Mouse (Mus musculus): Measurements from ENCODE around the gene Pkd2.
A peak's percentile ranks its signal among the peaks of the same experiment; 100 is the strongest.

Pkd2 gene

GRCm38 (mm10) chr5:104465731-104466130 is 6.5 kb downstream of the Pkd2 start:
- DNase-seq (ENCODE audit: low read depth) = no peak

DNA sequence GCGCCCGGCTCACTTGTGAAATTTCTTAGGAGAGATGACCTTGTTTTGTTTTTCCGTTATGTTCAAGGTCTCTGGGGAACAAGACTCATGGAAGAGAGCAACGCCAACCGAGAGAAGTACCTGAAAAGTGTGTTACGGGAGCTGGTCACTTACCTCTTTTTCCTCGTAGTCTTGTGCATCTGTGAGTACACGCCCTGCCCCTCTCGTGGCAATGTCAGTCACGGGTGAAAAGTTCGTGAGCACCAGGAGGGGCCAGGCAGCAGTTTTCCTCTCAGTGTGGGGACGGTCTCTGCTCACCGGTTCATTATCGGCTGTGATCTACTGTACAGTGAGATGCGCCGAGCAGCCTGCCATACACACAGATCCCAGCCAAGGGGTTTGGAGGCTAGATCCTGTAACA is 7.6 kb downstream of the Pkd2 start:
- DNase-seq (ENCODE audit: low read depth) = no peak

GRCm38 (mm10) chr5:104468586-104468985 is 9.3 kb downstream of the Pkd2 start:
- no peak for DNase-seq (ENCODE audit: low read depth)

DNA sequence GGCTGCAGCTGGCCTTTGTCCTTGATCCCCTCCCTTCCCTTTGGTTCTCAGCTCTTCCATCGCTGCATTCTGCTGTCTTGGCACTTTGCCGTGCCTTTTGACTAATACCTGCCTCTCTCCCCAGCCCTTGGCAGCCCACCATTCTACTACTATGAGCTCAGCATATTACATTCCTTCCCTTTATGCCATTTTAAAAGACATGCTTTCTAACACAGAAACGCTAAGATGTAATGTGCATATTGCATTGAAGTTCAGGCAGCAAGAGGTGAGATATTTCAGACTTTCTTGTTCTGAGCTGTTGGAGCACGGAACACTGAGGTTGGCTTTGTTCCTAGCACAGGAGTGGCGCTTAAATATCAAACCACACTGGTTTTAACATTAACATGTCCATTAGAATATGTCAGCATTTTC is 11.7 kb downstream of the Pkd2 start:
- no peak for DNase-seq (ENCODE audit: low read depth)

- DNase-seq (ENCODE audit: low read depth) = peak; percentile 25
These were observed 13.1 kb downstream of the Pkd2 start for GRCm38 (mm10) chr5:104472371-104472770.

GRCm38 (mm10) chr5:104480367-104480766 is 21.1 kb downstream of the Pkd2 start:
- DNase-seq (ENCODE audit: low read depth) = no peak

DNA sequence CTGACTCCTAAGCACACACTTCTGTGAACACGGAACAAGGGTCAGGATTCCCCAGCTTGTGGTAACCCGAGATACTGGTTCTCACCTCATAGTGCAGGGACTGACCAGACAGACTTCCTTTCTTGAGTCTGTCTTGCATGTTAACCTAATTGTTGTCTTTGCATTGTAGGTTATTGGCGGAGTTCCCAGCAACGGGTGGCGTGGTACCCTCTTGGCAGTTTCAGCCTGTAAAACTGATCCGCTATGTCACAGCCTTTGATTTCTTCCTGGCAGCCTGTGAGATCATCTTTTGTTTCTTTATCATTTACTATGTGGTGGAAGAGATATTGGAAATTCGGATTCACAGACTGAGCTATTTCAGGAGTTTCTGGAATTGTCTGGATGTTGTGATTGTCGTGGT is 23.6 kb downstream of the Pkd2 start:
- DNase-seq (ENCODE audit: low read depth) = no peak

- DNase-seq (ENCODE audit: low read depth) = no peak
These were observed 32.3 kb downstream of the Pkd2 start for GRCm38 (mm10) chr5:104491561-104491960.

DNA sequence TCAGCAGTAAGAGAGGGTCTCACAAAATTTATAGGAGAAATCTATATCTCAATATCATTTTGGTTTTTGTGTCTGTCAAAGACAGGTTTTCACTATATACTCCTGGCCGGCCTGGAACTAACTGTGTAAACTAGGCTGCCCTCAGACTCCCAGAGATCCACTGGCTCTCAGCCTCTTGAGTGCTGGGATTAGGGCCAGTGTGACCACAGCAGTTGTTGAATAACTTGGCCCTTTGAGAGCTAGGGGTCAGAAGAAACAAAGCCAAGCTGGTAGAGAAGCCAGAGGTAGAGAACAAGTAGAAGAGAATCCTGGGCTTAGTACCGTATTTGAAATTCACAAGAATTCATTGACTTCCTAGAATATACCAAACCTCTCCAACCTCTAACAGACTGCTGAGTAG is 45.6 kb downstream of the Pkd2 start:
- no peak for DNase-seq (ENCODE audit: low read depth)

DNA sequence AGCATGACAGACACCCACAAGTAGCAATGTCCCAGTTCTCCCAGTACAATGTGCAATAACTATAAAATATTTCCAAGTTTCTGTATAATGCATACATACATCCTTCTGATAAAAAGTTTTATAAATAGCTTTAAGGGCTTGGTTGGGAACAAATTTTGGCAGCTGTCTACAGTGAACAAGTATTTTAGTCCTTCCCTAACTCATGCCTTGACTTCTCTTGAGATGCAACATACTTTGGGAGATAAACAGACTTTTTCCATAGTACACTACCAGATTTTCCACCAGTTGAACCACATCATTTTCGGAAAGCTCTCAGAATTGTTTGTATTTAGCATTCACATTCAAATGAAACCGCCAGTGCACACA is 48.6 kb downstream of the Pkd2 start:
- DNase-seq (ENCODE audit: low read depth) = no peak

GRCm38 (mm10) chr5:104508195-104508891 is 49.1 kb downstream of the Pkd2 start, which contains the start of gene BC005561:
TSS of gene BC005561 (plus strand) at chr5:104508352.
- peak; percentile 76 for DNase-seq (ENCODE audit: low read depth)

GRCm38 (mm10) chr5:104511211-104511610 is 52.0 kb downstream of the Pkd2 start:
- no peak for DNase-seq (ENCODE audit: low read depth)

GRCm38 (mm10) chr5:104538612-104539011 is 79.4 kb downstream of the Pkd2 start:
- DNase-seq (ENCODE audit: low read depth) = no peak

DNA sequence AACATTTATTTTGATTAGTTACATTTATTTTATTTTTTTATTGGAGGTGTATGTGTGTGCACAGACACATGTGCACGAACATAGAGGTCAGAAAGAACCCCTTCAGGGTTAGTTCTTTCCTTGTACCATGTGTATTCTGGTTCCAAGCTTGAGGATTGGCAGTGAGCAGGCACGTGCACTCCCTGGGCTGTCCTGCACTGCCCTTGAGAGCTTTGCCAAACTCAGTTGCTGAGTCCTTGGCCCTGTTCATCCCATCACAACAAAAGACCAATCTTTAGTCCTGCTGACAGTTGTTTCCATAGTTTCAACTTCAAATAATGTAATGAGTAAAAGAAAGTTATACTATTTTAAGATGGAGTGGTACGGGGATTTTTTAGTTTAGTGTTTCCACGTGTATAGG is 80.1 kb downstream of the Pkd2 start:
- no peak for DNase-seq (ENCODE audit: low read depth)
